Mouse (Mus musculus) CD4-positive, CD25-positive, alpha-beta regulatory T cell (primary cell): ENCODE results near the gene Srp9. TPM values are rescaled to one million over a fixed set of nuclear protein-coding genes. Genes with fewer than 3 reads are reported as not detected.

Experiments
- polyA plus RNA-seq: library from polyadenylated mRNA; unstranded; fragments of 100-300 nt; shearing (Covaris generic); gene quantifications from one replicate; pipeline ENCODE4 v1.2.1, GENCODE M21; 2017

Srp9 gene
- polyA plus RNA-seq = 198 TPM

GRCm38 (mm10) chr1:182124506-182124905, at the start of gene Srp9:
Gene Srp9, plus strand, starts transcription at chr1:182124737.

GRCm38 (mm10) chr1:182164386-182164785, 39.8 kb downstream of the Srp9 start, which contains the start of gene Vmn1r1:
Gene Vmn1r1, minus strand, starts transcription at chr1:182164486.

Other genes starting within 250 kb of the Srp9 start
- 0.18 TPM for gene Enah, start 104.7 kb upstream of the Srp9 start, polyA plus RNA-seq
- not detected for gene Vmn1r1, start 39.7 kb downstream of the Srp9 start, polyA plus RNA-seq
- gene Degs1, start 158.1 kb downstream of the Srp9 start, polyA plus RNA-seq = 104 TPM
- gene Fbxo28, start 216.9 kb downstream of the Srp9 start, polyA plus RNA-seq = 50.5 TPM